20 mouse cellular contexts compared by ENCODE assay signal in genomic region chr14:114876427-114876826, GRCm38 (mm10).
DNase-seq lines count a peak whose midpoint lies in the region; ATAC-seq lines count a peak whose summit lies in the region.
"Had no signal": no experiment of that assay in that cellular context is flagged by ENCODE, and none has a peak within 500 bp of the region (broad histone marks: within the 10 kb centered on the region; RNA-seq: fewer than 3 reads in every experiment).

No protein-coding gene starts in this region.

- H3K27ac ChIP-seq in hindbrain, embryonic 11.5 days (ENCODE audit: low read depth, low read length) = peak overlapping the region; percentile 19; the same call in 1 of the 2 replicates
- no peak overlapping the region for H3K27ac ChIP-seq in hindbrain, embryonic 14.5 days
- H3K27ac ChIP-seq in neural tube, embryonic 15.5 days (replicated peaks) = no peak overlapping the region
- H3K27ac ChIP-seq in embryonic facial prominence, embryonic 11.5 days (replicated peaks; ENCODE audit: low read depth, low read length) = 0 out of 2 replicates have a peak overlapping the region, but pooled peaks have one; percentile 16
- H3K27ac ChIP-seq: embryonic facial prominence, embryonic 13.5 days; forebrain, embryonic 15.5 days; liver, embryonic 12.5 days; lung, embryonic 15.5 days had no signal

- WGBS in hindbrain, embryonic 11.5 days = 48% methylated on average over 9 of the region's 9 CpGs
- 52% methylated on average over 9 of the region's 9 CpGs for WGBS in hindbrain, embryonic 14.5 days
- WGBS in neural tube, embryonic 15.5 days = 56% methylated on average over 9 of the region's 9 CpGs
- 34% methylated on average over 9 of the region's 9 CpGs for WGBS in embryonic facial prominence, embryonic 11.5 days

- no peak overlapping the region for H3K9ac ChIP-seq in hindbrain, embryonic 11.5 days (ENCODE audit: low read depth, low read length)
- H3K9ac ChIP-seq in hindbrain, embryonic 14.5 days = no peak overlapping the region
- no peak overlapping the region for H3K9ac ChIP-seq in neural tube, embryonic 15.5 days (replicated peaks)
- H3K9ac ChIP-seq in embryonic facial prominence, embryonic 11.5 days (replicated peaks; ENCODE audit: low read length) = no peak overlapping the region
- H3K9ac ChIP-seq: embryonic facial prominence, embryonic 13.5 days; forebrain, embryonic 15.5 days; liver, embryonic 12.5 days; lung, embryonic 15.5 days had no signal

- H3K36me3 ChIP-seq in hindbrain, embryonic 11.5 days (ENCODE audit: control insufficient read depth, insufficient read depth, low read length) = no peaks in the 10 kb centered on the region
- no peaks in the 10 kb centered on the region for H3K36me3 ChIP-seq in hindbrain, embryonic 14.5 days (replicated peaks; ENCODE audit: control insufficient read depth, insufficient read depth)
- no peaks in the 10 kb centered on the region for H3K36me3 ChIP-seq in neural tube, embryonic 15.5 days
- H3K36me3 ChIP-seq in embryonic facial prominence, embryonic 11.5 days (replicated peaks; ENCODE audit: control insufficient read depth, insufficient read depth, low read depth, low read length) = no peaks in the 10 kb centered on the region
- H3K36me3 ChIP-seq: embryonic facial prominence, embryonic 13.5 days; forebrain, embryonic 15.5 days; G1E; liver, embryonic 12.5 days; lung, embryonic 15.5 days had no signal

- no peaks in the 10 kb centered on the region for H3K9me3 ChIP-seq in hindbrain, embryonic 11.5 days (ENCODE audit: control insufficient read depth, low read length)
- H3K9me3 ChIP-seq in hindbrain, embryonic 14.5 days (ENCODE audit: control insufficient read depth, low read length) = no peaks in the 10 kb centered on the region
- no peaks in the 10 kb centered on the region for H3K9me3 ChIP-seq in neural tube, embryonic 15.5 days (replicated peaks)
- H3K9me3 ChIP-seq in embryonic facial prominence, embryonic 11.5 days (replicated peaks; ENCODE audit: control insufficient read depth, low read length) = no peaks in the 10 kb centered on the region
- H3K9me3 ChIP-seq: embryonic facial prominence, embryonic 13.5 days; forebrain, embryonic 15.5 days; liver, embryonic 12.5 days; lung, embryonic 15.5 days had no signal

- no peak overlapping the region for H3K4me3 ChIP-seq in hindbrain, embryonic 11.5 days (ENCODE audit: low read depth, low read length)
- no peak overlapping the region for H3K4me3 ChIP-seq in hindbrain, embryonic 14.5 days (replicated peaks; ENCODE audit: low read length)
- H3K4me3 ChIP-seq in neural tube, embryonic 15.5 days (replicated peaks) = no peak overlapping the region
- H3K4me3 ChIP-seq in embryonic facial prominence, embryonic 11.5 days (ENCODE audit: low read depth, low read length) = no peak overlapping the region
- H3K4me3 ChIP-seq: embryonic facial prominence, embryonic 13.5 days; forebrain, embryonic 15.5 days; liver, embryonic 12.5 days; lung, embryonic 15.5 days had no signal

- H3K27me3 ChIP-seq in hindbrain, embryonic 11.5 days (ENCODE audit: control insufficient read depth, insufficient read depth, low read length) = no peaks in the 10 kb centered on the region
- no peaks in the 10 kb centered on the region for H3K27me3 ChIP-seq in hindbrain, embryonic 14.5 days (ENCODE audit: control insufficient read depth, insufficient read depth, low read length)
- no peaks in the 10 kb centered on the region for H3K27me3 ChIP-seq in neural tube, embryonic 15.5 days (replicated peaks)
- no peaks in the 10 kb centered on the region for H3K27me3 ChIP-seq in embryonic facial prominence, embryonic 11.5 days (ENCODE audit: control insufficient read depth, insufficient read depth, low read length)
- H3K27me3 ChIP-seq: embryonic facial prominence, embryonic 13.5 days; forebrain, embryonic 15.5 days; liver, embryonic 12.5 days; lung, embryonic 15.5 days had no signal

- no peaks in the 10 kb centered on the region for H3K4me1 ChIP-seq in hindbrain, embryonic 11.5 days (replicated peaks; ENCODE audit: control insufficient read depth, insufficient read depth, low read length)
- H3K4me1 ChIP-seq in hindbrain, embryonic 14.5 days (replicated peaks; ENCODE audit: control insufficient read depth, insufficient read depth, low read length) = no peaks in the 10 kb centered on the region; the same call in 1 of the 2 replicates
- no peaks in the 10 kb centered on the region for H3K4me1 ChIP-seq in neural tube, embryonic 15.5 days
- H3K4me1 ChIP-seq in embryonic facial prominence, embryonic 11.5 days (ENCODE audit: control insufficient read depth, insufficient read depth, low read length) = no peaks in the 10 kb centered on the region; the same call in 1 of the 2 replicates
- H3K4me1 ChIP-seq: lung, embryonic 15.5 days had no signal

- DNase-seq in hindbrain, embryonic 11.5 days (ENCODE audit: low spot score) = peak; percentile 21
- DNase-seq in hindbrain, embryonic 14.5 days (ENCODE audit: low spot score) = no peak
- peak; percentile 54 for DNase-seq in neural tube, embryonic 10.5 days (ENCODE audit: extremely low spot score, low spot score)
- DNase-seq in embryonic facial prominence, embryonic 11.5 days (ENCODE audit: low spot score) = no peak
- DNase-seq in ovary, postnatal 10 days (ENCODE audit: low spot score) = no peak
- no peak for DNase-seq in kidney, adult 11 months
- DNase-seq: adrenal gland, postnatal 14 days; cerebellum, postnatal 10 days; midbrain, embryonic 14.5 days; thymus, postnatal 36 days had no signal

- ATAC-seq in hindbrain, embryonic 11.5 days (ENCODE audit: low FRiP score) = no peak
- no peak for ATAC-seq in hindbrain, embryonic 14.5 days (ENCODE audit: low FRiP score)
- ATAC-seq in neural tube, embryonic 15.5 days (ENCODE audit: low FRiP score) = no peak
- ATAC-seq in embryonic facial prominence, embryonic 11.5 days (replicated peaks; ENCODE audit: insufficient number of reproducible peaks, low FRiP score, low TSS enrichment, low read depth) = no peak
- ATAC-seq: activated CD4-positive, CD25-positive, alpha-beta regulatory T cell, adult 4 months; forebrain, embryonic 15.5 days; hindbrain, embryonic 16.5 days; intestine, postnatal 0 days; liver, embryonic 12.5 days had no signal

- H3K4me2 ChIP-seq in hindbrain, embryonic 11.5 days (replicated peaks; ENCODE audit: low read depth, low read length) = no peak overlapping the region
- H3K4me2 ChIP-seq in hindbrain, embryonic 14.5 days (replicated peaks) = no peak overlapping the region
- no peak overlapping the region for H3K4me2 ChIP-seq in neural tube, embryonic 15.5 days
- H3K4me2 ChIP-seq in embryonic facial prominence, embryonic 11.5 days (ENCODE audit: low read depth, low read length) = no peak overlapping the region
- H3K4me2 ChIP-seq: embryonic facial prominence, embryonic 13.5 days; forebrain, embryonic 15.5 days; heart, embryonic 11.5 days; liver, embryonic 12.5 days; lung, embryonic 15.5 days had no signal

Comparison
In these comparisons a context has a peak if more than half of its experiments do, and no peak if none do; other contexts are left out.
1. DNase-seq: peak in hindbrain, embryonic 11.5 days (single experiment) and neural tube, embryonic 10.5 days (single experiment); none in hindbrain, embryonic 14.5 days (single experiment), embryonic facial prominence, embryonic 11.5 days (single experiment), ovary, postnatal 10 days (single experiment) and kidney, adult 11 months (single experiment).
2. H3K27ac ChIP-seq: peak in hindbrain, embryonic 11.5 days (single experiment) and embryonic facial prominence, embryonic 11.5 days (single experiment); none in hindbrain, embryonic 14.5 days (single experiment) and neural tube, embryonic 15.5 days (single experiment).